Mouse (Mus musculus) E14TG2a.4 (cell line): ENCODE measurements at regions not wholly inside any gene's neighbourhood (a gene's known extent, or its start where the extent isn't known, plus 50 kb on each side); places are given as distances from the start of the nearest gene placed in this dataset.

Experiments used
- CTCF ChIP-seq: conservative IDR thresholded peaks from 2 replicates; pipeline ENCODE4 v1.5.1; 2014; ENCODE audit warnings: low read length
- NANOG ChIP-seq: IDR thresholded peaks from 2 replicates; pipeline ENCODE4 v1.6.1; 2014; ENCODE audit warnings: borderline replicate concordance, low read length, mixed read lengths
- POU5F1 ChIP-seq: IDR thresholded peaks from 2 replicates; pipeline ENCODE4 v1.6.1; 2014; ENCODE audit warnings: low read length, borderline replicate concordance

DNA sequence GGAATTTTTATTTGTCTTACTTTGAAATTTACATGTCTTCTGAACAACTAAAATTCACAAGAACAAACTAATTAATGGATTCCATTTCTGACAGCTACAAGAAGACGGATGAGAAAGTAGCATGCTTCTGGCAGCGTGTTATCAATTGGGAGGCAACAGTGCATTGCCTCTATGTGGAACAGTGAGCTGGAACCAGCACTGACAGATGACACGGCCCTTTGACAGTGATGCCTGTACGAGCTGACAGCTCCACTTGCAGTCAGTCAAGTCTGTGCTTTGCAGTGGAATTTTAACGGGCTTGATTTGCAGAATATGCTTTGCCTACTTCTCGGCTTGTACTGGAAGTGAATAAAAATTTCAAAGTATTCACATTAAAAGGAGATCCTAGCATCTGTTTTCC lies 88.3 kb upstream of the Fbxl4 start:
- TF ChIP-seq CTCF (no peak), POU5F1 (no peak), NANOG (no peak)
